Mouse (Mus musculus) right cerebral cortex, postnatal 36 days (tissue): ENCODE data around the gene Epb41l1.
"Not testable (repeated sequence)": the region's sequence is repeated elsewhere in the genome, so short reads cannot be mapped to it uniquely, and the experiment has no call there.

Source experiments
- DNase-seq, 2 experiments: peaks; one replicate each; pipeline ENCODE4 v3.0.0; 2022; ENCODE audit warnings: low spot score in 2 of 2, mixed read lengths in 1 of 2

Gene Epb41l1

DNA sequence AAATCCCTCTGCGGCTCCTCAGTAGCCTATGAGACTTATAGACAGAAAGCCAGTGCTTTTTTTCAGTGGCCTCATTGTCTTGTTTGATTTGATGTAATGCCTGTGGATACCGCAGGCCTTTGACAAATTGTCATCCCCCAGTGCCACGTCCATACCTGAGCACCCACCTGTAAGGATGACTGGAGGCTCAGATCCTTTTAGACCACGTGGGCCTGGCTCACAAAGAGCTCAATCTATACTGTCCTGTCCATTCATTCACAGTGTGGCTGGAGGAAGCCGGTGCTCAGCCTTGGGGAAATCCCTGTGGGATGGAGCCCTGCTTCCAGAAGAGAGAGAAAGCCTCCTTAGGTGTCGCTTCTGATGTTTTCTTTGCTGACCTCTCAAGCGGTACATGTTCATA is 62.5 kb downstream of the Epb41l1 start:
- DNase-seq = no peak

DNA sequence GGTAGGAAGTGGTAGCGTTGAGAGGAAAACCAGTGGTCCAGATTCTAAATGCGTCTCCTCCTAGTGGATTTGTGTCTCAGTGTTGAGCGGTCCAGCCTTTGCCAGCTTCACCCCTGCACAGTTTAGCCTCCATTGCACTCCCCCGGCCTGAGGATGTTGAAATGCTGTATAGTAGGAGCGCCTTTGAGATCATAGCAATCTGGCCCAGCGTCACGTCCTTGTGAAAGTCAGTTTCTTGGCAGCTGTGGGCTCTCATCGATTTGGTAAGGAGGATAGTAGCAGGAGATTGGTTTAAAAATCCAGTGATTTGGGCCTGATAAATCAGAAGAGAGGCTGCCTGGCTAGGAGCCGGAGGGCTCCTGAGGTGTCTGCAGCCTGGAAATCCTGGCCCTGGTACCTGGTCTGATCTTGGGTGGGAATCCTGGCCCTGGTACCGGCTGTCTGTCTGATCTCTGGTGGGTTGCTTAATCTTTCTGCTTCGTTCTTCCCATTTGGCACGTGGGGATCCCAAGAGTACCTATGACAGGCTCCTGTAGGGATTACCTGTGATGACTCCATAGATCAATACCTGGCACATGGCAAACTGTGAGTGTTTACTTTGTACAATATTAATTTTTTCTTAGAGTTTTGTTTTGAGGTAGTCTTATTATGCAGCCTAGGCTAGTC is 65.5 kb downstream of the Epb41l1 start:
- no peak for DNase-seq

DNA sequence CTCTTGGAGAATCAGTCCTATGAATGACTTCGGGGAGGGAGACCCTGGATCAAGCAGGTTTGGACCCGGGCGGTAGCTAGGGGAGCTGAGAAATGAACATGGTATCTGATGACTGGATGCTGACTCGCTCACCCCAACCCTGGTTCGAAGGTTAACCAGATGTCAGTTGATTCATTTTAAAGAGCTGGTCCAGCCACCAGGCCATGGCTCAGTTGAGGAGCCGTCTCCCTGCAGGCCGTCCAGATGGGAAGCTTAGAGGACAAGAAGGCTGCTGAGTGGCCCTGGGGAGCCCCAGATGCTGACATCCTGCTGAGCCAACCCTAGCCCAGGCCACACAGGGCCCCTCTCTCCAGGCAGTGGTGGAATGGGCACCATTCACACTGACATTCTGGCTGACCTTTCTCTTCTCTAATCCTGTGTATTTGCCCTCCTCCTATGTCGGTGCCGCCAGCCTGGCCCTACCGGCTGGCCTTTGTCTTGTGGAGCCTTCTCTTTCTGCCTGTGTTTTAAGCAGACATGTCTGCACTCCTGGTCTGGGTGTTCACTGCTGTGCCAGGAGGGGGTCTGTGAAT is 67.0 kb downstream of the Epb41l1 start:
- DNase-seq = no peak

DNA sequence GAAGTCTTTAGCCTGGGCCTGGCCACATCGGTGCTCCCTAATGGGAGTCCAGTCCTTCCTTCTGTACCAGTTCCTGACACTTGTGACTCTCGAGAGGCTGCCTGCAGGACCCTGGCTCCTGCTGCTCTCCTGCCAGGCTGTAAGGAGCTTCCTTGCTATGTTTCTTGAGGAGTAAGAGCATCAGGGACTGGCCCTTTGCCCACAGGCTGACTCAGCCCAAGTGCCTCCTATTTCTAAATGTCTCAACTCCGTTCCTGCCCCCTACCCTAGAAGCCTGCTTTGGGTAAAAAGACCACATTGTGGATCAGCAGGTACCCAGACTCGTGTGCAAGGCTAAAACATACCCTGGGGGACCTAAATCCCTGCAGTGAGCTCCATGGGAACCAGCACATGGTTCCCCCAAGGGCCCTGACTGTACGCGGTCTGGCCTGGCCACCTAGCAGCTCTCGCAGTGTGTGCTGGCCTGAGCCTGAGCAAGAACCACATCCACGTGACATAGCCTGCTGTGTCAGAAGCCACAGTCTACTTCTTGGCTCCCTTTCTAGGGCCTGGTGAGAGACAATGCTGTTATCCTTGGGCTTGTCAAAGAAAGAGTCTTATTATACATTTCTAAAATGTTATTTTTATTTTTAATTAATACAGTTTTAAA is 67.6 kb downstream of the Epb41l1 start:
- no peak for DNase-seq

DNA sequence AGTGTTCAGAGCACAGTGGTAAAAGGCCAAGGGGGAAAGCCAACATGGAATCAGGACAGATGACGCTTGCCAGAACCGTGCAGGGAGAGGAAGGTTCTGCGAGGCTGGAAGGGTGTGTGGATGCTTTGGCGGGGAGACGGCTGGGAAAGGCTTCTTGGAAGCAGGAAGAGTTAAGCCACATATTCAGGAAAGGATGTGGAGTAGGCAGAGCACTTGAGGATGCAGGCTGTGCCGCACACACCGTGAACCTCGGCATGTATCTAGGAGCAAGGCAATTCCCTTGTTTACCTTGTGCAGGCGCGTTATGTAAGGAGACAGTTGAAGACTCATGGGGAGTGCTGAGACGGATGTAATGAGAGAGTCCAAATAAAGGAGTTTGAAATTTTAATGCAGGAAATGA is 69.5 kb downstream of the Epb41l1 start:
- peak in 1 of 2 experiments; percentile 37 for DNase-seq

DNA sequence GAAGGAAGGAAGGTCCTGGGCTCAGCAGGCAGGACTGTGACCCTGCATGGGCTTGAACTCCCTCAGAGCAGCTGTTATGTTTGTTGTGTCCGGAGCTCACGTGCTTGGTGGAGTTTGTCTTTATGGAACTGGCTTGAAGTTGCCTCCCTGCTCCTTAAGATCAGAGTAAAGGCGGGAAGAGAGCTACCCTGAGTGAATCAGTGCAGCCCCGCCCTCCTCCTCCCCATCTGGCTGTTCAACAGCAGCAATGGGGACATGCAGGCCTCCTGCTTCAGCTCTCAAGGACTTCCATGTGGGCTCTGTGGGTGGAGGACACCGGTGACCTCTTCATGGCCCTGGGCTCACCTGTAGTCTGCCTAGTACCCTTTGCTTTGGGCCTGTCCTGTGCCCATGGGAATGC is 71.1 kb downstream of the Epb41l1 start:
- DNase-seq = no peak

DNA sequence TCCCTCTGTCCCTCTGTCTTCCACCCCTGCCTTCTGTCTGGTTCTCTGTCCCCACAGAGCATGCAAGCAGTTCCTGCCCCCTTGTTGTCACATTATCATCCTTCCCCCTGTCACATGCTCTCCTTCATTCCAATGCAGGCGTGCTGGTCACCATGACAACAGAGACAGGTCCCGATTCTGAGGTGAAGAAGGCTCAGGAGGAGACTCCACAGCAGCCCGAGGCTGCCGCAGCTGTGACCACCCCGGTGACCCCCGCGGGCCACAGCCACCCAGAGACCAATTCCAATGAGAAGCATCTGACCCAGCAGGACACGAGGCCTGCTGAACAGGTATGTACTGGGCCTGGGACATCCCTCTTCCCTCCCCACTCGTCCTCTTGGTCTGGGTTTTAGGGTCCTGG is 73.1 kb downstream of the Epb41l1 start:
- DNase-seq = no peak

DNA sequence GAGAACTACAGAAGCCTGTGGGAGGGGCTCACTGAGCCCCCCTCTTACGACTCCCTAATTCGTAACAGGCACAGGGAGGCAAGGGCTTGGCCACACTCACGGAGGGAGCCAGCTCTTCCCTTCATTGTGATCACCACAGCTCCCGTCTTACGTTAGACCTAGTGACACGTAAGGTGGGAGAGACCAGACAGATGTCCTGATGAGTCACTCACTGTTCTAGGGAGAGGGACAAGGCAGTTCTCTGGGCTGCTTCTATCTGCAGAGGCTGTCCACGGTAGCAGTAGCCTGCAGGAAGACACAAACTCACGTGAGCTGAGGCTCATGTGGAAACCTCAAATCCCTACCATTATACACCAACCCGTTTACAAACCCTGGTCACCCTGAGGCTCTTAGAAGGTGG is 73.8 kb downstream of the Epb41l1 start:
- DNase-seq = peak in 1 of 2 experiments; percentile 46

DNA sequence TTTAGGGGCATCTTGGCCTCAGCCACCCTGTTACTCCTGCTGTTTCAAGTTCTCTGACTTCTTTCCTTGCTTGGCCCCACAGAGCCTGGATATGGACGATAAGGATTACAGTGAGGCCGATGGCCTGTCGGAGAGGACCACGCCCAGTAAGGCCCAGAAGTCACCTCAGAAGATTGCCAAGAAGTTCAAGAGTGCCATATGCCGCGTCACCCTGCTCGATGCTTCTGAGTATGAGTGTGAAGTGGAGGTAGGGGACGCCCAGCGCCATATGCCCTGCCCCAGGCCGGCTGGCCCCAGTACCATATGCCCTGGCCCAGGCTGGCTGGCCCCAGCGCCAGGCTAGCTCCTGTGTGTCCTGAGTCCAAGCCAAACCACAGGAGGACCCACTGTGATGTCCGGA is 74.2 kb downstream of the Epb41l1 start:
- no peak for DNase-seq

DNA sequence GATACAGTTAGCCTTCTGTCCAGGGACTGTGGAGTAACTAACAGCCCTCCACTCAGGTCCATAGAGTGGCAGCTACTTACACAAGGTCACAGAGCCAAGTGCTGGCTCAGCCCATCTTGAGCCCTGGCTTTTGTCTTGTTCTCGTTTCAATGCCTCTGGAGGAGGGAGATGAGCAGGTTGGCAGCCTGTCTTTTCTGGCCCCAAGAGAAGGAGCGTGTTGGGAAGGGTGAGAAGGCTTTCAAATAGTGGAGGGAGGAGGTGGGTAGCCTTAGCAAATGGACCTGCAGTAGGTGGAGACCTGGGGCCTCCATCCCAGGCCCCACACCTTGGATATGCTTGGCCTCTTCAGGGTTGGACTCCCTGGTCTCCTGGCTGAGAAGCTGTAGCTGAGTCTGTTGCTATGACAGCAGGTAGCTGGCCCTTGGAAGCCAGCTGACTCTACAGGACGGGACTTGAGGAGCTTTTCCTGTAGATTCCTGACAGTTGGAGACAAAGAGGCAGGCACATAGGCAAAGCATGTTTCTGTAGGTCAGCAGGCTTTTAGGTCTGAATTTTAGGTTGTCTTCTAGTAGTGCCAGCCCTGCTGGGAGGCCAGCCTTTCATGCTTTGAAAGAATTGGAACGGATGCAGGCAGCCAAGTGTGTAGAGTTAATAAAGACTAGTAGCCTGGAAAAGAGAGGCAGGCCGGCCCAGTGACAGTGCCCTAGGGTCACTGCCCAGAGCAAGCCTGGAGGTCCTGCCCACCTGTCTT is 76.3 kb downstream of the Epb41l1 start:
- no peak for DNase-seq

DNA sequence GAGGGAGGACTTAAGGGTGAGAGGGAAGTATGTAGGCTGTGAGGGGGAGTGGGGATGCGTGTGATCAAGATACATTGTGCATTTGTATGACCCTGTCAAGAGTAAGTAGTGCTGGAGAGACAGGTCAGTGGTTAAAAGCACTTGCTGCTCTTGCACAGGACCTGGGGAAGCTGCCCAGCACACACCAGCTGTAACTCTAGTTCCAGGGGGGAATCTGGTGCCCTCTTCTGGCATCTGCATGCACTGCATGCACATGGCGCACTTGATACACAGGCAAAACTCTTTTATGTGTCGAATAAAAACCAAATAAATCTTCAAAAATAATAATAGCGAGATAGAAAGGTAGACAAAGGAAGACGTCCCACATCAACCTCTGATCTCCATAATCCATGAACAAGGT is 77.2 kb downstream of the Epb41l1 start:
- peak in 1 of 2 experiments; percentile 46 for DNase-seq

DNA sequence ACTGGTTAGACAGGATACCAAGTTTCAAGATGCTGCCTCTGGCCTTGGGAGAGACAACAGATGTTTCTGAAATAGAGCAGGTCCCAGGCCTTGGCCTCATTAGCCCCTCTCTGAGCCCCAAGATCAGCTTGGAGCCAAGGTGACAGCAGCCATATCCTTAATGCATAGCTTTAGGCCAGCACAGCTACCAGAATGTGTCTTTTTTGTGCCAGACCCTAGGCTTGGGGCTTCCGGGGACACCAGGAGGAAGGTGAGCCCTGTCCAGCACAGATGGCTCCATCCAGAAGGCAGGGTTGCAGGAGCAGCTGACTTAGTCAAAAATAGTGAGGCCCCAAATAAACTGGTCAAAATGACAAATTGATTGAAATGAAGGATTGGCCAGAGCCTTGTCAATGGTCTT is 80.3 kb downstream of the Epb41l1 start:
- DNase-seq = no peak

DNA sequence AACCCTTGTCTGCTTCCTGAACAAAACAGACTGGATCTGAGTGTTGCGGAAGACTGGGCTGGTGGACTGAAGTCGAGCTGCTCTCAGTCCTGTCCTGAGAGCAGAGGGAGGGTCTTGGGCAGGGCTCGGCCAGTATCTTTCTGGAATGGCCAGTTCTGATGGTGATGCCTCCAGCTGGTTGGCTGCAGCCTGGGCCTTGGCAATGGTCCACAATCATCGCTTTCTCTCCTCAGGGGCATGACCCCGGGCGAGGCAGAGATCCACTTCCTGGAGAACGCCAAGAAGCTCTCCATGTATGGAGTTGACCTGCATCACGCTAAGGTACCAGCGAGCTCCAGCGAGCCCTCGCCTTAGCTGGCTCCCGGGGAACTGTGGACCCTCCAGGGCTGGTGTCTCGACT is 84.8 kb downstream of the Epb41l1 start:
- DNase-seq = no peak

DNA sequence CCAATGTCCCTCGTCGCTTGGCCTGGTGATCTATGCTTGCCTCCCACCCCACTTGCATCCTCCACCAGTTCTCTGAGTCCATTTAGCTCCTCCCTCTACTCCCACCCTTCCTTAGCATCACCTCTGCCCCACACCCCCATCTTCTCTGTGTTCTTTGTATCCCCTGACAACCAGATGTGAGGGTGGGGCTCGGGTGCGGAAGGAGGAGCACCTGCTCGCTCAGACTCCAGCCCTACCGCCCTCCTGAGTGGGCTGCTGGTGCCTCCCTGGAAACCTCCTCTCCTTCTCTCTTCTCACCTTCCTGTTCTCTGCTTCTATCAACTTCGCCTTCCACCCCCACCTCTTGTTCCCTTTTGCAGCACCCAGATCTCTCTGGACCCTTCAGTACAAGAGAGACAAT is 91.3 kb downstream of the Epb41l1 start:
- DNase-seq = no peak

DNA sequence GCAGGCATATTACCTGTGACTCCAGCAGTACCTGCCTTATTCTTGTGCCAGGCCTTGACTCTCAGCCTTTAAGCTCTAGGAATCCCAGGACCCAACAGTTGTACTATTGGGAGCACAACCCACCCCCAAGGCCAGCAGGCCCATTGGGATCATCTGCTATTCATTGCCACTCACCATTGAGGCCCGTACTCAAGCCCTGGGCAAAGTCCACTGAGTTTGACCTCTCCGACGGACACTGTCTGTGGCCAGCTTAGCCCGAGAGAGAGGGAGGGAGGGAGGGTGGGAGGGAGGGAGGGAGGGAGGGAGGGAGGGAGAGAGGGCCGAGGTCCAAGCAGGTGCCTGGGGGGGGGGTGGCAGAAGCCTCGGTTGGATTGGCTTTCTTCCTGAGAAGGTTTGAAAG is 91.9 kb downstream of the Epb41l1 start:
- no peak for DNase-seq

DNA sequence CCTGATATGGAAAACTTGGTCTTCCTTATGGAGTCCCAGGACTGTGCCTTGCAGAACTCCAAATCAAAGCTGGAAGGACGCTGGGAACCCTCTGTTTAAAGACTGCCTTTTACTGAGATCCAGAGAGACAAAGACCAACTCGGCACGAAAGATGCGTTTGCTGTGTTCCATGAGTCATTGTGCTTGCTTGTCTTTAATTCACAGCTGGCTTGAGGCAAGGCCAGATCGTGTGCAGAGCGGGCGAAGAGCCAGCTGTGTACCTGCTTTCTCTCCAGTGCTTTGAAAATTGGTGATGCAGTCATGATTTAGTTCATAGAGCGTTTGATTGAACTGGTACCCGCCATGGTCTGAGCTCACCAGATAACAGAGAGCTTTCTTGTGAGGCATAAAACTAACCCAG is 94.4 kb downstream of the Epb41l1 start:
- DNase-seq = no peak

DNA sequence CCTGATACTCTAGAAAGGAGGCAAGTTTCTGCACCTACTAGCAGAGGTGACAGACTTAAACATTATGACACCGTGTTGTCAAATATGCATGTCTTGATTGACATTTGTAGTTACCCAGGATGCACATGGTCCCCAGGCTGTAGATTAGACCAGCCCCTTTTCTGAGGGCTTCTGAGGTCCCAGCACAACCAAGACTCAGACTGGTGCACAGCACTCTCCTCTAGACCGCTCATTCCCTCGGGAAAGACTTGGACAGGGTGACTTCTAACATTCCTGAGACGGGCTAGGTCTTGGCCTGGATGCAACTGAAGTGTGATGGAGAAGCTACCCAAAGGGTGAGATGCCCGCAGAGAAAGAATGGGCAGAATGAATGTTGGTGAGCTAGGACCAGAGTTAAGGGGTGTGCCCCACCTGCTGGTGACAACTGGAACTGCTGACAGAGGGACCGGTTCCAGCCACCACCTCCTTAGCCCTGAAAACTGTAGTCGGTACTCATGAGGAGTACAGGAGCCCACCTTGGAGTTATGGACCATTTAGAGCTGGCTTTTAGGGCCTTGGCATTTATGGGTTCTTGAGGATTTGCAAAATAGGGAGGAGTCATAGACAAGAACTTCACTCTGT is 95.0 kb downstream of the Epb41l1 start:
- peak; percentile 76 to 77 for DNase-seq

DNA sequence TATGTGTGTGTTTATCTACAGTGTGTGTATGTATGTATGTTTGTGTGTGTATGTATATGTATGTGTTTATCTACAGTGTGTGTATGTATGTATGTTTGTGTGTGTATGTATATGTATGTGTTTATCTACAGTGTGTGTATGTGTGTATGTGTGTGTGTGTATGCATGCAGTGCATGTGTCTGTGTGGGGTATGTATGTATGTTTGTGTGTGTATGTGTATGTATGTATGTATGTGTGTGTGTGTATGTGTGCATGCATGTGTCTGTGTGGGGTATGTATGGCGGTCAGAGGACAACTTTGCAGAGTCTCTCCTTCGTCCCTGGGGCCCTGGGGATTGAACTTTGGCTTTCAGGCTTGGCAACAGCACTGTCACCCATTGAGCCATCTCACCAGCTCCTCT is 96.0 kb downstream of the Epb41l1 start:
- DNase-seq = not testable (repeated sequence)

DNA sequence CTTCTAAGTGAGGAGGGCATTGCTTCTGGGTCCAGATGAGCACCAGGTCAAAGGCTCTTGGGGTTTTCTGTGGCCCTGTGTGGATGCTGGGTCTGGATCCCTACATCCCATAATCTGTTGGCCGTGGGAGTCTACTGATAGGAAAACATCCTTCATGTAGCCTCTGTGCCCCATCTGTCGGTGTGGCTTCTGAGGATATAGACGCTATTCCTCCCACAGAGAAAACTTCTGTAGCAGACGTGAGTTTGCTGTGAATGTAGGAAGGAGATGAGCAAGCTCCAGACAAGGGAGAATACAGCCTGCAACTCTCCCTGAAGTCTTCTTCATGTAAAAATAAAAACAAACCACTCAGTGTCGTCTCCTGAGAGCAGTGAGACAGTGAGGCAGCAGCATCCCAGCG is 97.6 kb downstream of the Epb41l1 start:
- DNase-seq = no peak

DNA sequence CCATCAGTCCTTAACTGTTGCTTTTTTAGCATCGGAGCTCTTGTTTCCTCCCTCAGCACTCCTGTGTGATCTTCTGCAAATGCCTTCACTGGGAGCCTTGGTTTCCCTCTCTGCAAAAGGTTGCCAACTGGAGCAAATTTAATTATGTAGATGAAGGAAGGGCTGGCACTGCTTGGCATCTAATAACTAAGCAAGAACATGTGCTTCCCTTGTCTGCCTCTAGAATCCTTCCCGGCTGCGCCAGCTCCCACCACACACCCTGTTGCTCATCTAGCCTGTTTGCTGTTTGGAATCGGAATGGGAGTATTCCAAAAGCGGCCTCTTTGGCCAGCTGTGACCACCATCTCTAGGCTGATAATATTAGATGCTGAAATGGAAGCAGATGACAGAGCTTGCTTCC is 98.9 kb downstream of the Epb41l1 start:
- no peak for DNase-seq

DNA sequence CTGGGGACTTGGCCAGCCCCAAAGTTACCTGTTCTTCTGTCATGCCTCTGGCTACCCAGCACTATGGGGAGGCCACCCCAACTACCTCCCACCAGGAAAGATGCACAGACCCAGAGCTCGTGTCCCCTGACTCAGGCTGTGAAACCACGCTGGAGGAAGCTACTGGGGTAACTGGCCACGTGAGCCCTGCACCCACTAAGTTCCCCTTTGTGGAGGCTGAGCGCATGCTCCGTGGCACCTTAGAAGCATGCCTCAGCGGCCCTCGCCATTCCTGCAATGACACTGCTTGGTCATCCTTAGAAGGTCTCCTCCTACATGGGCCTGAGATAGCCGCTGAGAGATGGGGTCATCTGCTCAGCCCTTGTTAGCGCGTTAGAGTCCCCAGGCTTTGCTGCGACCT is 102.3 kb downstream of the Epb41l1 start:
- no peak for DNase-seq

DNA sequence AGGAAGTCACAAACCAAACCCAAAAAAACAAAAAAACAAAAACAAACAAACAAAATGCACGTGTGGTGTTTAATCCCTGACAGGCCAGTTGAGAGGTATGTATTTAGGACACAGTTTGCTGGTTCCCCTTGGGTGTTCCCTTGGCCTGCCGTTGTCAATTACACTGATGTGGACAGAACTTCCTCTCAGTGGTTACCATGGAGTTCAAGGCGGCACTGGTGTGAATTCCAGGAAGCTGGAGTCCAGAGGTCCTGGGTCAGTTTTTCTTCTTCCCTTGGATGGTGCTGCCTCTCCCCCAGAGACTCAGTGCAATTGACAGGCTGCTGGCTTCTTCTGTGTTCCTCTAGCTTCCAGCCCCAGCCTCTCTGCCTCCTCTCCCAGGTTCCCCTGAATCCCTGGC is 103.4 kb downstream of the Epb41l1 start:
- no peak for DNase-seq
